8 mouse cellular contexts compared by ENCODE assay signal in genomic region chr6:32780602-32781001, GRCm38 (mm10).
A peak's percentile ranks its signal among the peaks of the same experiment; 100 is the strongest.
DNase-seq lines count a peak whose midpoint lies in the region; ATAC-seq and TF ChIP-seq lines count a peak whose summit lies in the region.

No protein-coding gene starts in this region.

- TF ChIP-seq CTCF in gastrocnemius, adult 2 months (IDR thresholded peaks at IDR 0.05): no peak

- H3K4me2 ChIP-seq in heart, embryonic 15.5 days: peak overlapping the region; percentile 43

- peak; percentile 28 for DNase-seq in gastrocnemius, adult 2 months
- DNase-seq in gastrocnemius, postnatal 25 days: no peak
- DNase-seq in cerebellum, adult 8-10 months: peak; percentile 14
- DNase-seq in layer of hippocampus, adult 8-10 months (ENCODE audit: low spot score in 2 of 2): peak; percentile 50 to 52
- no peak for DNase-seq in spleen, postnatal 14 days (ENCODE audit: low spot score in 2 of 2)
- DNase-seq in gastrocnemius, postnatal 36 days: no peak

- no peak overlapping the region for H3K9ac ChIP-seq in heart, embryonic 15.5 days

- H3K4me3 ChIP-seq in gastrocnemius, adult 2 months: peak overlapping the region; percentile 61
- no peak overlapping the region for H3K4me3 ChIP-seq in heart, embryonic 15.5 days
- peak overlapping the region; percentile 67 for H3K4me3 ChIP-seq in megakaryocyte, embryonic 14.5 days (replicated peaks)

- H3K36me3 ChIP-seq in heart, embryonic 15.5 days: no peaks in the 10 kb centered on the region
- H3K36me3 ChIP-seq in megakaryocyte, embryonic 14.5 days (replicated peaks; ENCODE audit: low read length): no peaks in the 10 kb centered on the region

- 10% methylated on average over 11 of the region's 11 CpGs for WGBS in heart, embryonic 15.5 days

- H3K9me3 ChIP-seq in heart, embryonic 15.5 days (replicated peaks): no peaks in the 10 kb centered on the region
- peaks cover 13% of the 10 kb centered on the region for H3K9me3 ChIP-seq in megakaryocyte, embryonic 14.5 days

- H3K27me3 ChIP-seq in heart, embryonic 15.5 days: no peaks in the 10 kb centered on the region
- peaks cover 7% of the 10 kb centered on the region for H3K27me3 ChIP-seq in megakaryocyte, embryonic 14.5 days (replicated peaks)

- intact Hi-C loops in gastrocnemius, adult 2 months (cut with DNase I): no loop called here
- intact Hi-C loops in gastrocnemius, postnatal 36 days (cut with DNase I): no loop called here

- ATAC-seq in heart, embryonic 15.5 days (replicated peaks; ENCODE audit: insufficient number of reproducible peaks, insufficient read depth, low FRiP score, low read depth): peak; percentile 71; the same call in 1 of the 2 replicates

- H3K27ac ChIP-seq in gastrocnemius, adult 2 months: 0 out of 2 replicates have a peak overlapping the region, but pooled peaks have one; percentile 20
- no peak overlapping the region for H3K27ac ChIP-seq in heart, embryonic 15.5 days

- peaks cover 10% of the 10 kb centered on the region for H3K4me1 ChIP-seq in heart, embryonic 15.5 days (replicated peaks)
- peaks cover 16% of the 10 kb centered on the region for H3K4me1 ChIP-seq in megakaryocyte, embryonic 14.5 days

Comparison
In these comparisons a context has a peak if more than half of its experiments do, and no peak if none do; other contexts are left out.
1. DNase-seq: peak in gastrocnemius, adult 2 months (single experiment), cerebellum, adult 8-10 months (single experiment) and layer of hippocampus, adult 8-10 months (2 of 2); none in gastrocnemius, postnatal 25 days (single experiment), spleen, postnatal 14 days (0 of 2) and gastrocnemius, postnatal 36 days (0 of 2).